ENCODE assay signal across 8 mouse cellular contexts in the genomic region with DNA sequence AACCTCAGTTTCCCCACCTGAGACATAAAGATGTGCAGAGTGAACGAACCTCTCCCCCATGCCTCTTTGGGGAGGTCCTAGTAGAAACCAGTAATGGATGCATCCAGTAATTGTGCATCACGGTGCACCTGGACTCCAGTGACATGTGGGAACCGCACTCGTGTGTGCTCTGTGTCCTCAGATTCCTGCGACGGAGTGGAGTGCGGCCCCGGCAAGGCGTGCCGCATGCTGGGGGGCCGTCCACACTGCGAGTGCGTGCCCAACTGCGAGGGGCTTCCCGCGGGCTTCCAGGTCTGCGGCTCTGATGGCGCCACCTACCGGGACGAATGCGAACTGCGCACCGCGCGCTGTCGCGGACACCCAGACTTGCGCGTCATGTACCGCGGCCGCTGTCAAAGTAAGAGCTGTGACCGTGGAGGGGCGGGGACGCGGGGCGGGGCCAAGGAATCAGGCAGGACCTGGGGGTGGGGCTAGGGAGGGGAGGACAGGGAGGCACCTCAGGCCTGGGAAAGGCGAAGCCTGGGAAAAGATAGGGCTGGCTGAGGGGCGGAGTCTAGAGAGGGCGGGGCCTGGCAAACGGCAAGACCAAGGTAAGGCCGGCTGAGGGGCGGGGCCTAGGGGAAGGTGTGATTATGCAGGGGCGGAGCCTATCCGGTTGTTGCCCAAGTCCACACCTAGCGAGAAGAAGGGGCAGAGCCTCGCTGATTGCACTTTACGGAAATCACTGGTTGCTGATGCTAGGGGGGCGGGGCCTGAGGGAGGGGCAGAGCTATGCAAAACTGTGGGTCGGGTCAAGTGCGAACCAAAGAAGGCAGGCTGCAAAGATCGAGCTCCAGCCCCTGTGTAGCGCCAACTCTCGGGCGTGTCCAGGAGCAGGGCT. TPM values are rescaled to one million over a fixed set of nuclear protein-coding genes. Genes with fewer than 3 reads are reported as not detected.
DNase-seq lines count a peak whose midpoint lies in the region; ATAC-seq lines count a peak whose summit lies in the region.

No protein-coding gene starts in this region.

- H3K36me3 ChIP-seq in hindbrain, embryonic 11.5 days (ENCODE audit: control insufficient read depth, insufficient read depth, low read length), result no peaks in the 10 kb centered on the region

- ATAC-seq in hindbrain, embryonic 11.5 days (ENCODE audit: low FRiP score), result peak; percentile 91

- H3K27me3 ChIP-seq in hindbrain, embryonic 11.5 days (ENCODE audit: control insufficient read depth, insufficient read depth, low read length), result peaks cover 50% of the 10 kb centered on the region

- no peak overlapping the region for H3K27ac ChIP-seq in hindbrain, embryonic 11.5 days (ENCODE audit: low read depth, low read length)

- H3K4me1 ChIP-seq in hindbrain, embryonic 11.5 days (replicated peaks; ENCODE audit: control insufficient read depth, insufficient read depth, low read length), result peaks cover 13% of the 10 kb centered on the region; the same call in 1 of the 2 replicates

- WGBS in hindbrain, embryonic 11.5 days, result 3% methylated on average over 55 of the region's 55 CpGs

- peak overlapping the region; percentile 33 for H3K4me2 ChIP-seq in hindbrain, embryonic 11.5 days (replicated peaks; ENCODE audit: low read depth, low read length)

- H3K4me3 ChIP-seq in hindbrain, embryonic 11.5 days (ENCODE audit: low read depth, low read length), result peak overlapping the region; percentile 15

- no peak overlapping the region for H3K9ac ChIP-seq in hindbrain, embryonic 11.5 days (ENCODE audit: low read depth, low read length)

- no peaks in the 10 kb centered on the region for H3K9me3 ChIP-seq in hindbrain, embryonic 11.5 days (ENCODE audit: control insufficient read depth, low read length)

- peak; percentile 92 for DNase-seq in MEL-GATA-1-ER (ENCODE audit: extremely low read depth, low read depth)
- DNase-seq in cerebellum, adult 9-11 months, result peak; percentile 99
- DNase-seq in frontal cortex, adult 2 months (ENCODE audit: extremely low spot score in 1 of 2, low spot score in 1 of 2), result peak; percentile 95 to 97
- peak; percentile 96 for DNase-seq in hindbrain, embryonic 11.5 days (ENCODE audit: low spot score)
- peak; percentile 98 for DNase-seq in layer of hippocampus, postnatal 10 days (ENCODE audit: low spot score in 2 of 2)
- peak; percentile 98 for DNase-seq in lung, postnatal 10 days
- peak; percentile 95 for DNase-seq in ovary, postnatal 36 days (ENCODE audit: low spot score)
- DNase-seq in thymus, postnatal 25 days, result peak; percentile 94

RNA-seq across cellular contexts. Expression of a gene that starts 3.0 kb away (rescaled TPM):
- 5.6 and 7.0 TPM in 2 replicates for polyA plus RNA-seq in frontal cortex, adult 2 months (2012; rRNA removed)
- polyA plus RNA-seq in hindbrain, embryonic 11.5 days (2014; fragmentation: Nextera tagmentation; extraction: Ambion mirVana), result 1.5 TPM in 2 replicates
- 1 to 10 TPM; 1.3 to 1.5 TPM for total RNA-seq in layer of hippocampus, postnatal 10 days (2021)

RNA-seq across cellular contexts. Expression of a gene that starts 10.7 kb away (rescaled TPM):
- 1.00 and 1.1 TPM in 2 replicates for polyA plus RNA-seq in frontal cortex, adult 2 months (2012; rRNA removed)
- polyA plus RNA-seq in hindbrain, embryonic 11.5 days (2014; fragmentation: Nextera tagmentation; extraction: Ambion mirVana), result 0.13 TPM in 1 of 2 replicates, not detected in the other
- under 1 TPM; 0.21 to 0.31 TPM for total RNA-seq in layer of hippocampus, postnatal 10 days (2021)

RNA-seq across cellular contexts. Expression of a gene that starts 13.3 kb away (rescaled TPM):
- polyA plus RNA-seq in frontal cortex, adult 2 months (2012; rRNA removed), result 140 and 166 TPM in 2 replicates
- 79.4 and 80.5 TPM in 2 replicates for polyA plus RNA-seq in hindbrain, embryonic 11.5 days (2014; fragmentation: Nextera tagmentation; extraction: Ambion mirVana)
- total RNA-seq in layer of hippocampus, postnatal 10 days (2021), result 10 to 100 TPM; 90.8 to 97.7 TPM

RNA-seq across cellular contexts. Expression of a gene that starts 13.3 kb away (rescaled TPM):
- 325 and 370 TPM in 2 replicates for polyA plus RNA-seq in frontal cortex, adult 2 months (2012; rRNA removed)
- polyA plus RNA-seq in hindbrain, embryonic 11.5 days (2014; fragmentation: Nextera tagmentation; extraction: Ambion mirVana), result 129 and 132 TPM in 2 replicates
- 100 to 1,000 TPM; 392 to 395 TPM for total RNA-seq in layer of hippocampus, postnatal 10 days (2021)

RNA-seq across cellular contexts. Expression of a gene that starts 25.1 kb away (rescaled TPM):
- 6.2 and 6.9 TPM in 2 replicates for polyA plus RNA-seq in frontal cortex, adult 2 months (2012; rRNA removed)
- 0.18 and 0.48 TPM in 2 replicates for polyA plus RNA-seq in hindbrain, embryonic 11.5 days (2014; fragmentation: Nextera tagmentation; extraction: Ambion mirVana)
- 1 to 10 TPM; 1.2 to 1.7 TPM for total RNA-seq in layer of hippocampus, postnatal 10 days (2021)
